Mouse (Mus musculus): ENCODE data around the gene Dpp9. TPM values are rescaled to one million over a fixed set of nuclear protein-coding genes. Genes with fewer than 3 reads are reported as not detected.

Dpp9 gene
- polyA plus RNA-seq, 1 experiment from 2014 or later, result 26.3 TPM

- under 1% methylated on average over 28 of the region's 28 CpGs for WGBS
- H3K36me3 ChIP-seq, result peaks cover 38% of the 10 kb centered on the region
- no peaks in the 10 kb centered on the region for H3K27me3 ChIP-seq
- H3K9me3 ChIP-seq, result no peaks in the 10 kb centered on the region
- peak within 1 kb of the TSS; percentile 67 for H3K4me3 ChIP-seq
- peaks cover 55% of the 10 kb centered on the region for H3K4me1 ChIP-seq (replicated peaks)
- H3K27ac ChIP-seq (replicated peaks), result peak within 1 kb of the TSS; percentile 91
- H3K9ac ChIP-seq, result peak within 1 kb of the TSS; percentile 81
- ATAC-seq (ENCODE audit: low read depth), result peak; percentile 92
- H3K4me2 ChIP-seq, result peak within 1 kb of the TSS; percentile 99
Measured at GRCm38 (mm10) chr17:56256239-56256881, 37.7 kb upstream of the Dpp9 start, which contains the start of gene Fem1a. Fem1a (plus strand) TSS chr17:56256810.

GRCm38 (mm10) chr17:56255863-56256238 lies 37.1 kb upstream of the Dpp9 start:
- peak; percentile 94 for ATAC-seq (ENCODE audit: low read depth)
- Histone ChIP-seq H3K27me3 (no peaks in the 10 kb centered on the region), H3K36me3 (peaks cover 33% of the 10 kb centered on the region), H3K27ac (replicated peaks) (peak overlapping the region; percentile 91), H3K4me1 (replicated peaks) (peaks cover 55% of the 10 kb centered on the region), H3K4me2 (peak overlapping the region; percentile 62), H3K9ac (peak overlapping the region; percentile 60), H3K4me3 (peak overlapping the region; percentile 67), H3K9me3 (no peaks in the 10 kb centered on the region)
- under 1% methylated on average over 32 of the region's 32 CpGs for WGBS

GRCm38 (mm10) chr17:56255429-56255828 lies 36.7 kb upstream of the Dpp9 start:
- H3K9me3 ChIP-seq, result no peaks in the 10 kb centered on the region
- H3K4me2 ChIP-seq, result peak overlapping the region; percentile 62
- no peak overlapping the region for H3K9ac ChIP-seq
- H3K4me3 ChIP-seq, result peak overlapping the region; percentile 67
- WGBS, result 19% methylated on average over 9 of the region's 9 CpGs
- H3K27me3 ChIP-seq, result no peaks in the 10 kb centered on the region
- H3K4me1 ChIP-seq (replicated peaks), result peaks cover 55% of the 10 kb centered on the region
- ATAC-seq (ENCODE audit: low read depth), result peak; percentile 17; the same call in 1 of the 2 replicates
- H3K36me3 ChIP-seq, result peaks cover 29% of the 10 kb centered on the region
- H3K27ac ChIP-seq (replicated peaks), result peak overlapping the region; percentile 81

- 0 out of 2 replicates have a peak overlapping the region, but pooled peaks have one; percentile 41 for H3K9ac ChIP-seq
- no peaks in the 10 kb centered on the region for H3K9me3 ChIP-seq
- peak overlapping the region; percentile 81; the same call in 1 of the 2 replicates for H3K27ac ChIP-seq (replicated peaks)
- WGBS, result 74% methylated on average over 4 of the region's 4 CpGs
- ATAC-seq (ENCODE audit: low read depth), result no peak
- peaks cover 22% of the 10 kb centered on the region for H3K36me3 ChIP-seq
- H3K27me3 ChIP-seq, result no peaks in the 10 kb centered on the region
- H3K4me1 ChIP-seq (replicated peaks), result peaks cover 49% of the 10 kb centered on the region
- H3K4me3 ChIP-seq, result no peak overlapping the region
- H3K4me2 ChIP-seq, result no peak overlapping the region
Measured at GRCm38 (mm10) chr17:56254695-56255094, 36.0 kb upstream of the Dpp9 start.

GRCm38 (mm10) chr17:56251136-56251829 lies 32.6 kb upstream of the Dpp9 start:
- Histone ChIP-seq H3K36me3 (no peaks in the 10 kb centered on the region), H3K9me3 (no peaks in the 10 kb centered on the region), H3K4me3 (no peak overlapping the region), H3K27ac (replicated peaks) (peak overlapping the region; percentile 76), H3K4me1 (replicated peaks) (peaks cover 24% of the 10 kb centered on the region), H3K9ac (no peak overlapping the region), H3K27me3 (no peaks in the 10 kb centered on the region), H3K4me2 (peak overlapping the region; percentile 25; the same call in 1 of the 2 replicates)
- 19% methylated on average over 6 of the region's 6 CpGs for WGBS
- peak; percentile 28; the same call in 1 of the 2 replicates for ATAC-seq (ENCODE audit: low read depth)

- H3K4me3 ChIP-seq, result no peak overlapping the region
- H3K27ac ChIP-seq (replicated peaks), result no peak overlapping the region
- peaks cover 11% of the 10 kb centered on the region for H3K4me1 ChIP-seq (replicated peaks)
- WGBS, result 41% methylated on average over 7 of the region's 7 CpGs
- peaks cover 19% of the 10 kb centered on the region for H3K27me3 ChIP-seq
- H3K4me2 ChIP-seq, result no peak overlapping the region
- H3K9ac ChIP-seq, result no peak overlapping the region
- ATAC-seq (ENCODE audit: low read depth), result no peak
- H3K36me3 ChIP-seq, result no peaks in the 10 kb centered on the region
- no peaks in the 10 kb centered on the region for H3K9me3 ChIP-seq
Measured at GRCm38 (mm10) chr17:56245608-56246007, 26.9 kb upstream of the Dpp9 start.

GRCm38 (mm10) chr17:56241541-56242401 lies 23.1 kb upstream of the Dpp9 start:
- H3K27ac ChIP-seq (replicated peaks), result no peak overlapping the region
- peak overlapping the region; percentile 66 for H3K9ac ChIP-seq
- H3K4me2 ChIP-seq, result peak overlapping the region; percentile 56
- H3K4me3 ChIP-seq, result peak overlapping the region; percentile 45
- peaks cover 33% of the 10 kb centered on the region for H3K27me3 ChIP-seq
- H3K4me1 ChIP-seq (replicated peaks), result peaks cover 8% of the 10 kb centered on the region
- 1% methylated on average over 33 of the region's 33 CpGs for WGBS
- H3K9me3 ChIP-seq, result no peaks in the 10 kb centered on the region
- H3K36me3 ChIP-seq, result no peaks in the 10 kb centered on the region
- ATAC-seq (ENCODE audit: low read depth), result peak; percentile 87

- 0 out of 2 replicates have a peak overlapping the region, but pooled peaks have one; percentile 17 for H3K9ac ChIP-seq
- peak; percentile 94 for ATAC-seq (ENCODE audit: low read depth)
- peak overlapping the region; percentile 49 for H3K4me2 ChIP-seq
- 2% methylated on average over 14 of the region's 14 CpGs for WGBS
- H3K4me1 ChIP-seq (replicated peaks), result peaks cover 13% of the 10 kb centered on the region
- peak overlapping the region; percentile 42 for H3K27ac ChIP-seq (replicated peaks)
- H3K36me3 ChIP-seq, result no peaks in the 10 kb centered on the region
- H3K9me3 ChIP-seq, result no peaks in the 10 kb centered on the region
- peak overlapping the region; percentile 3; the same call in 1 of the 2 replicates for H3K4me3 ChIP-seq
- peaks cover 12% of the 10 kb centered on the region for H3K27me3 ChIP-seq
Measured at GRCm38 (mm10) chr17:56233818-56234469, 15.2 kb upstream of the Dpp9 start.

- no peaks in the 10 kb centered on the region for H3K9me3 ChIP-seq
- 0 out of 2 replicates have a peak overlapping the region, but pooled peaks have one; percentile 17 for H3K9ac ChIP-seq
Measured at GRCm38 (mm10) chr17:56233389-56233788, 14.7 kb upstream of the Dpp9 start.

GRCm38 (mm10) chr17:56229943-56230342 lies 11.2 kb upstream of the Dpp9 start:
- Histone ChIP-seq H3K27ac (replicated peaks) (no peak overlapping the region), H3K36me3 (no peaks in the 10 kb centered on the region), H3K4me2 (no peak overlapping the region), H3K4me1 (replicated peaks) (peaks cover 13% of the 10 kb centered on the region), H3K9me3 (no peaks in the 10 kb centered on the region), H3K4me3 (no peak overlapping the region), H3K9ac (no peak overlapping the region), H3K27me3 (peaks cover under 1% of the 10 kb centered on the region; the same call in 1 of the 2 replicates)
- WGBS, result 67% methylated on average over 10 of the region's 10 CpGs
- no peak for ATAC-seq (ENCODE audit: low read depth)

More at GRCm38 (mm10) chr17:56233389-56233788, 14.7 kb upstream of the Dpp9 start:
- peaks cover 13% of the 10 kb centered on the region for H3K4me1 ChIP-seq (replicated peaks)
- peaks cover 12% of the 10 kb centered on the region for H3K27me3 ChIP-seq
- H3K36me3 ChIP-seq, result no peaks in the 10 kb centered on the region
- H3K4me3 ChIP-seq, result peak overlapping the region; percentile 3; the same call in 1 of the 2 replicates
- H3K27ac ChIP-seq (replicated peaks), result peak overlapping the region; percentile 42
- peak overlapping the region; percentile 49 for H3K4me2 ChIP-seq
- WGBS, result 50% methylated on average over 8 of the region's 8 CpGs
- ATAC-seq (ENCODE audit: low read depth), result 0 out of 2 replicates have a peak, but pooled peaks have one; percentile 44

GRCm38 (mm10) chr17:56226566-56226965 lies 7.9 kb upstream of the Dpp9 start:
- Histone ChIP-seq H3K4me3 (no peak overlapping the region), H3K9ac (no peak overlapping the region), H3K4me1 (replicated peaks) (no peaks in the 10 kb centered on the region), H3K27ac (replicated peaks) (no peak overlapping the region), H3K4me2 (no peak overlapping the region), H3K9me3 (no peaks in the 10 kb centered on the region), H3K36me3 (no peaks in the 10 kb centered on the region), H3K27me3 (no peaks in the 10 kb centered on the region; the same call in 1 of the 2 replicates)
- 79% methylated on average over 3 of the region's 3 CpGs for WGBS
- no peak for ATAC-seq (ENCODE audit: low read depth)

All from neural tube, embryonic 13.5 days (tissue).